Mouse (Mus musculus) limb, embryonic 12.5 days (tissue): Measurements from ENCODE around the gene Sox1. TPM values are rescaled to one million over a fixed set of nuclear protein-coding genes. Genes with fewer than 3 reads are reported as not detected.

Experiments
- ATAC-seq: fragments of 200-750 bp; cut with Nextera tagmentation; 2 replicates; pipeline ENCODE4 v1.8.0; 2017; ENCODE audit warnings: low read depth, moderate TSS enrichment; ENCODE audit not compliant: insufficient number of reproducible peaks, insufficient read depth, low FRiP score, low TSS enrichment
- H3K27ac ChIP-seq: fragments of 300-500 bp; sonication (generic); 2 replicates; pipeline ENCODE4 v1.5.1; 2016; ENCODE audit warnings: mild to moderate bottlenecking, moderate library complexity
- H3K27me3 ChIP-seq: fragments of 300-500 bp; sonication (generic); 2 replicates; pipeline ENCODE4 v1.6.1; 2016; ENCODE audit warnings: mild to moderate bottlenecking, moderate library complexity
- H3K36me3 ChIP-seq: fragments of 300-500 bp; sonication (generic); 2 replicates; pipeline ENCODE4 v1.6.1; 2016; ENCODE audit warnings: mild to moderate bottlenecking, moderate library complexity
- H3K4me1 ChIP-seq: fragments of 300-500 bp; sonication (generic); replicated peaks from 2 replicates; pipeline ENCODE4 v1.6.1; 2016
- H3K4me2 ChIP-seq: fragments of 300-500 bp; sonication (generic); 2 replicates; pipeline ENCODE4 v1.6.1; 2016; ENCODE audit warnings: mild to moderate bottlenecking, moderate library complexity
- H3K4me3 ChIP-seq: fragments of 300-500 bp; sonication (generic); replicated peaks from 2 replicates; pipeline ENCODE4 v1.5.1; 2016; ENCODE audit warnings: mild to moderate bottlenecking
- H3K9ac ChIP-seq: fragments of 300-500 bp; sonication (generic); replicated peaks from 2 replicates; pipeline ENCODE4 v1.6.1; 2016; ENCODE audit warnings: mild to moderate bottlenecking, moderate library complexity
- H3K9me3 ChIP-seq: fragments of 300-500 bp; sonication (generic); 2 replicates; pipeline ENCODE4 v1.6.1; 2016; ENCODE audit warnings: mild to moderate bottlenecking, moderate library complexity
- WGBS: fragments of 180-500 bp; shearing (Covaris S2); methylation state at CpG from one replicate; pipeline ENCODE4 v1.1.7; 2016; 5-methylcytosine and 5-hydroxymethylcytosine counted together
- polyA plus RNA-seq: library from polyadenylated mRNA; unstranded; fragments of >200 nt; fragmentation: Nextera tagmentation; extraction: Ambion mirVana; gene quantifications from 2 replicates; pipeline ENCODE4 v1.2.1, GENCODE M21; 2016

The Sox1 gene
- polyA plus RNA-seq, 1 experiment from 2014 or later = not detected

DNA sequence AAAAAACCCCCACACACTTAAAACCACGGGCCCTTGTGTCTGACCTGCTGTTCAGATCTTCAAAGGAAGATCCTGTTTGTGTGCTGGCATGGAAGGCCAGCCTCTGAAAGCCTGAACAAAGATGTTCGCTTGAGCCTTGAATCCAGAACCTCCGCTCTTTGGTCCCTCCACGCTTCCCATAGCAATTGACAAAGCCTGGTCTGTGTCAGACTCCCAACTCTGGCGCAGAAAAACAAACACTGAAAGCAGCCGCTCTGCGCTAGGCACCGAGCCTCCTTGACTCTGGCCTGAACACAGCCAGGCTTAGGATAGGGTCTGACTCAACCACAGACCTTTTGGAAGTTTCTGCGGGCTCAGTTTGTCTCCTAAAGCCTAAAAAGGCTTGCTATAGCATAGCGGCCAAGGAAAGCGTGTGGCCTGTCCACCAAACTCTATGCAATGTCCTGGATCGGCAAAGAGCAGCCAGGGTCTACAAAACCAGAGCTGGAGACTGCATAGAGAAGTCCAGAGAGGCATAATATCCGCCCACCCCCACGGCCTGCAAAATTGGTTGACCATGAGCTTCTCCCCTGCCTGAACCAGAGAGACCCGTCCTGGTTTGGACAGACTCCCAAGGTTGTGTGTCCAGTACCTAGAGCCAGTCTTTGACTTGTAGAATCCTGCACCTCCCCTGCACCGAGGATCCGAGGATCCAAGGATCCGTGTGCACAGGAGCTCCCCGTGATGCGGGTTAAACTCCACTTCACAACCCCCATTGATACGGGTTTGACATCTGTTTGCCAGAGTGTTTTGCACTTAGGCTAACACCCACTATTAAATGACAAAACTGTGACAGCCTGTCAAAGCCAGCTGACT, 12.2 kb upstream of the Sox1 start:
- Histone ChIP-seq H3K9ac (no peak overlapping the region), H3K4me3 (no peak overlapping the region), H3K9me3 (no peaks in the 10 kb centered on the region), H3K27ac (no peak overlapping the region), H3K4me1 (peaks cover 33% of the 10 kb centered on the region), H3K36me3 (no peaks in the 10 kb centered on the region), H3K27me3 (peaks cover 89% of the 10 kb centered on the region), H3K4me2 (no peak overlapping the region)
- WGBS = 2% methylated on average over 21 of the region's 21 CpGs
- ATAC-seq = no peak

DNA sequence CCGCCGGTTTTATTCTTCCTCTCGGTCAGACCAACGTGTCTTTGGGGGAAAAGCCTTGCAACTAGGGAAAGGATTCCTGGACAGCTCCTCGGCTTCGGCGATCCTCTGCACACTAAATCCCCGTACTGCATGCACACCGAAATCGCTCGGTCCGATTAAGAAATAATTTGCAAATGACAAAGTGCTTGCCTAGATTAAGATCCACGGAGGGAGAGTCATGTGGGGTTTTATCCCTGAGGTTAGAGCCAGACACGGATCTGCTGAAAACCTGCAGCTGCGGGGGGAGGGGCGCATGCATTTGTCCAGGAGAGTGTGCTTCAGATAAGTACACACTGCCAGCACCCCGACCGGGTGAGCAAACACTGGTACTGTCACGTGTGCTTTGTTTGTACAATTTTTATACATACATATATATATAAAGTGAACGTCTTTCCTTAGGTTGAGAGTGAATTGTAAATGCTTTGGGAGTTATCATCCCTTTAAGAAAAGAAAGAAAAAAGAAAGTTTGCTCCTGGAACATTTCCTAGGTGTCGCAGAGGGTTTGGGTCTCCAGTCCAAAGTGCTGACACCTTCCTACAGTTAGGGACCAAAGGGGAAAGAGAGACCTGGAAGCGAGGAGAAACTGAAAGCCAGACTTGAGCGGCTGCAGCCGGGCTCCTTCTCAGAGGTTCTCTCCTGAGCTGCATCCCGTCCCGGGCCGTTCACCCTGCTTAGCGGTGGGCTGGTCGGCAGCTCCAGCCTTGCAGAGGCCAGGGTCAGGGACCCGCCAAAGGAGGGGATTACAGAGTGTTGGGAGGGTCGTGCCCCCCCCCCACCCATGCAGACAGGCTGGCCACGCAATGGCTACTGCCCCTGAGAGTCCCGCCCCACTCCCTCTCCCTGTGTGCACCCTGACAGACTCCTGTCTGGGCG, 10.9 kb upstream of the Sox1 start:
- peaks cover 33% of the 10 kb centered on the region for H3K4me1 ChIP-seq
- WGBS = 1% methylated on average over 34 of the region's 34 CpGs
- H3K27me3 ChIP-seq = peaks cover 99% of the 10 kb centered on the region
- 0 out of 2 replicates have a peak overlapping the region, but pooled peaks have one; percentile 31 for H3K9ac ChIP-seq
- no peaks in the 10 kb centered on the region for H3K36me3 ChIP-seq
- H3K4me3 ChIP-seq = peak overlapping the region; percentile 30
- no peak overlapping the region for H3K27ac ChIP-seq
- 0 out of 2 replicates have a peak, but pooled peaks have one; percentile 46 for ATAC-seq
- no peaks in the 10 kb centered on the region for H3K9me3 ChIP-seq
- H3K4me2 ChIP-seq = peak overlapping the region; percentile 53

DNA sequence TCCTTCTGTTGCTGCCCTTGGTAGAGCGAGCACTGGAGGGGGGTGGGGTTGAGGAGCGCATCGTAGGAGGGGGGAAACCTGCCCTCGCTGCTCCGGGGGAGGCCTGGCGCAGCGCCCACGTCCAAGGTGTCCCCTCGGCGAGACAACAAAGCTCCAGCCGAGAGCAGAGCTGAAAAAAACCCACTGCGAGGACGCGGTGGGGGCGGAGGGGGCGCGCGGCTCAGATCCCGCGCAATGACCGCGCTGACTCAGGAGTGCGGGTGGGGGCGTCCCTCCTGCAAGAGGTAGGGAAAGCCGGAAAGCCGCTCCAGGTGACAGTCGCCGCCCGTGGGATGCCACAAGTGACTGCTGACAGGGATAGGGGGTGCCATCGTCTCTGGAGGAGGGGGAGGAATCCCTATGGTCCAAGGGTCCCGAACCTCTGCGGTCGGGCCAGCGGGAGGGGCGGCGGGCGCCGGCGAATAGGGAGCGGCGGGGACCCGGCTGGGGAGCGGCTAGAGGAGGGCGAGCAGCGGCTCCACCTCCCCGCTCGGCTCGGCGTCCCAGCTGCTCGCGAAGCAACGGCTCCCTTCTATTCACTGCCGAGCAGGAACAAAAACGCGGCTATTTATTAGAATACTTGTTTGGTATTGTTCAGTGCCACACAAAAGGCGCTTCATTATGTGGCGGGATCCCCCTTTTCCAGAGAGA, 10.0 kb upstream of the Sox1 start:
- Histone ChIP-seq H3K27ac (no peak overlapping the region), H3K36me3 (no peaks in the 10 kb centered on the region), H3K4me1 (peaks cover 33% of the 10 kb centered on the region), H3K9me3 (no peaks in the 10 kb centered on the region), H3K27me3 (peaks cover 98% of the 10 kb centered on the region), H3K4me2 (peak overlapping the region; percentile 53), H3K9ac (no peak overlapping the region), H3K4me3 (peak overlapping the region; percentile 30)
- WGBS = under 1% methylated on average over 57 of the region's 57 CpGs
- no peak; the same call in 1 of the 2 replicates for ATAC-seq

- Histone ChIP-seq H3K9ac (no peak overlapping the region), H3K27ac (no peak overlapping the region), H3K36me3 (no peaks in the 10 kb centered on the region), H3K4me1 (peaks cover 33% of the 10 kb centered on the region), H3K4me3 (peak overlapping the region; percentile 30), H3K27me3 (peaks cover 98% of the 10 kb centered on the region), H3K9me3 (no peaks in the 10 kb centered on the region), H3K4me2 (peak overlapping the region; percentile 53)
- WGBS = under 1% methylated on average over 74 of the region's 74 CpGs
- no peak for ATAC-seq
These were observed 9.2 kb upstream of the Sox1 start for GRCm38 (mm10) chr8:12385686-12386488.

DNA sequence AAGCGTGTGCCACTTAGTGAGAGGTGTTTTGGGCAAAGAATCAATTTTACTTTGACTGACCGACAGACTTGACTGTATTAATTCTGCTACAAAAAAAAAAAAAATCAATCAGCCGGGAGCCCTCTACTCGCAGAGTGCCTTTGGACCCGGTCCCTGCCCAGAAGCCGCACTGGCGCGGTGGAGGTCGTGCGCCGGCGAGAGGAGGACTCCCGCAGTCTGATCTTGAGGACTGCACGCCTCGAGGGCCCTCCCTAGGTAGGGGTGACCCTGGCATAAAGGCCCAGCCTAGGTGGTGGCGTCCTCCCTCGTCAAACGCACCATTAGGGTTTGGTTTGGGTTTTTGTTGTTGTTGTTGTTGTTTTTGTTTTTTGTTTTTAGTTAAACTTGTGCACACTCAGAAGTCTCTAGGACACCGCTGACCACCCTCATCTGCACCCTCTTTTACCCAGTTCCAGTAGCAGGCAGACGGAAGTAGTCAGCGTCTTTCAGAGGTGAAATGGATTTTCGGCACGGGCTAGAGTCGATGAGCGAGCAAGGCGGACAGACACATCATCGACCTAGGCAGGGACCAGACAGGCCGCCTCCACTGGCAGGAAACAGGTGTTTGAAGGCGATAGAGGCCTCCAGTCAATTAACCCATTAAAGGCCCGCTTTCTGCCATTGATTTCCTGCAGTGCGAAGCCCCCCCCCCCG, 8.4 kb upstream of the Sox1 start:
- Histone ChIP-seq H3K4me1 (peaks cover 33% of the 10 kb centered on the region), H3K4me2 (no peak overlapping the region), H3K9ac (no peak overlapping the region), H3K27ac (no peak overlapping the region), H3K4me3 (no peak overlapping the region), H3K36me3 (no peaks in the 10 kb centered on the region), H3K27me3 (peaks cover 98% of the 10 kb centered on the region), H3K9me3 (no peaks in the 10 kb centered on the region)
- WGBS = under 1% methylated on average over 32 of the region's 32 CpGs
- ATAC-seq = no peak

DNA sequence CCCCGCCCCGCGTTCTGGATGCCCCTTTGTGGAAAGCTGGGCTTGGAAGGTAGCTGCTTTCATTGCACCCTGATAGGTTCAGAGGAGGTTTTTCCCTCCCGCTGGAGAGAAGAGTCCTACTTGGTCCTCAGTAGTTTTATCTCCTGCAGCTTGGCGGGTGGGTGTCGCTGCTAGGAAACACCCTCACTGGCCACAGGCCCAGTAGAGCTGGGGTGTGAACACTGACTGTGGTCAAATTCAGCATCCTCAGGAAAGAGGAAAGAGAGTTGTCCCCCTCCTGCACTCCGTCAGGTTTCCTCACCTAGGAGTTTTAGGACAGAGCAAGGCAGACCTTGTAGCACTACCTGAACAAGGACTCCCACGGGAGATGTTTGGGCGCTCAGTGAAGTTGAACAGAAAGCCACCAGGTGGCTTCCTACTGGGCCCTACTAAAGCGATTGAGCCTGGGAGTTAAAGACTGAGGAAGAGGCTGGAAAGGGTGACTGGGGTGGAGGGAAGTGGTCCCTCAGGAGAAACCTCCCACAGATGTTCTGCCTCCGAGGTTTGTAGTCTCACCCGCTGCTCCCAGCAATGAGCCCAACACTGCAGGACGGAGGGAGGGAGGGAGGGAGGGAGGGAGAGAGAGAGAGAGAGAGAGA, 7.8 kb upstream of the Sox1 start:
- ATAC-seq = no peak
- no peak overlapping the region for H3K27ac ChIP-seq
- no peaks in the 10 kb centered on the region for H3K9me3 ChIP-seq
- H3K4me3 ChIP-seq = no peak overlapping the region
- H3K36me3 ChIP-seq = no peaks in the 10 kb centered on the region
- H3K9ac ChIP-seq = no peak overlapping the region
- WGBS = under 1% methylated on average over 13 of the region's 13 CpGs
- H3K4me2 ChIP-seq = no peak overlapping the region
- H3K4me1 ChIP-seq = peaks cover 33% of the 10 kb centered on the region
- H3K27me3 ChIP-seq = peaks cover 98% of the 10 kb centered on the region

DNA sequence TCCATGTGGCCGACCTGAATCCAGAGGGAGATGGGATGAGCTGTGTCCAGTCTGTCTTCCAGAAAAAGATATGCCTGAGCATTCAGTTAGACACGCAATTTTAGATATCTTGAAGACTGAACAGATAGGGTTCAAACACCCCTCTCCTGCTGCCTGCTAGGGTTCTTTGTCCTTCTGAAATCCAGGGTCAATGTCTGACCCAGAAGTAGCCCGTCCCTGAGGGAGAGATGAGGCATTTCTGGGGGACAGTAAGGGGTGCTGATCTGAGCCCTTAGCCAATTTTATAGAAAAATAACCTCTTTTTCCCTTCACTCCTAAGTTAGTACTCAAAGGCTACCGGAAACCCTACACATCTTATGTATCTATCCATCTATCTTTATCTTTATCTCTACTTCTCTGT, 7.2 kb upstream of the Sox1 start:
- 4% methylated on average over 3 of the region's 4 CpGs for WGBS
- H3K4me1 ChIP-seq = peaks cover 33% of the 10 kb centered on the region

GRCm38 (mm10) chr8:12388390-12389115, 6.5 kb upstream of the Sox1 start:
- Histone ChIP-seq H3K9ac (no peak overlapping the region), H3K27me3 (peaks cover 98% of the 10 kb centered on the region), H3K4me1 (peaks cover 26% of the 10 kb centered on the region), H3K27ac (no peak overlapping the region), H3K36me3 (no peaks in the 10 kb centered on the region), H3K4me2 (no peak overlapping the region), H3K9me3 (no peaks in the 10 kb centered on the region), H3K4me3 (no peak overlapping the region)
- WGBS = 3% methylated on average over 10 of the region's 10 CpGs
- ATAC-seq = no peak

More for the DNA sequence above, 7.2 kb upstream of the Sox1 start:
- no peak overlapping the region for H3K4me3 ChIP-seq
- peaks cover 98% of the 10 kb centered on the region for H3K27me3 ChIP-seq
- no peaks in the 10 kb centered on the region for H3K36me3 ChIP-seq
- H3K9me3 ChIP-seq = no peaks in the 10 kb centered on the region
- H3K9ac ChIP-seq = no peak overlapping the region
- ATAC-seq = no peak
- no peak overlapping the region for H3K27ac ChIP-seq
- H3K4me2 ChIP-seq = no peak overlapping the region

DNA sequence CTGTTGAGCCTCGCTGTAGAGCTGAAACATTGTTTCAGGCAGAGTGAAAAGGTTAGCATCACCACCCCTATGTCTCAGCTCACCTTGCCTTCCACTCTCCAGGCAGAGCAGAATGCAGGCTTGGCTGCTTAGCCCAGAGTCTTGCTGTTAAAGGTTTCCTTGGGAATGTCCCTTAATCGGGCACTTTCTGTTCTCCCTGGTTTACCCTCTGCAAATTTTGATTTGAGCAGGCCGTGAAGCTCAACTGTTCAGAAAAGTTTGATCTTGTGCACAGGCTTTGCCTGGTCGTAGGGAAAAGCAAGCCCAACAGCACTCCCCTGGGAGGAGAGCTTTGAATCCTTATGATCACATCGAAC, 6.0 kb upstream of the Sox1 start:
- Histone ChIP-seq H3K9ac (no peak overlapping the region), H3K4me3 (no peak overlapping the region), H3K27ac (no peak overlapping the region), H3K4me1 (peaks cover 22% of the 10 kb centered on the region), H3K27me3 (peaks cover 96% of the 10 kb centered on the region), H3K4me2 (no peak overlapping the region), H3K36me3 (no peaks in the 10 kb centered on the region), H3K9me3 (no peaks in the 10 kb centered on the region)
- no peak for ATAC-seq
- WGBS = 2% methylated on average over 5 of the region's 5 CpGs
